Mouse (Mus musculus) frontal cortex, adult 2 months (tissue): ENCODE measurements at regions not wholly inside any gene's neighbourhood (a gene's known extent, or its start where the extent isn't known, plus 50 kb on each side); places are given as distances from the start of the nearest gene placed in this dataset.

Source experiments
- DNase-seq, 2 experiments: peaks; one replicate each; pipeline ENCODE4 v3.0.0; 2022; ENCODE audit warnings: low spot score in 1 of 2; ENCODE audit errors: extremely low spot score in 1 of 2

DNA sequence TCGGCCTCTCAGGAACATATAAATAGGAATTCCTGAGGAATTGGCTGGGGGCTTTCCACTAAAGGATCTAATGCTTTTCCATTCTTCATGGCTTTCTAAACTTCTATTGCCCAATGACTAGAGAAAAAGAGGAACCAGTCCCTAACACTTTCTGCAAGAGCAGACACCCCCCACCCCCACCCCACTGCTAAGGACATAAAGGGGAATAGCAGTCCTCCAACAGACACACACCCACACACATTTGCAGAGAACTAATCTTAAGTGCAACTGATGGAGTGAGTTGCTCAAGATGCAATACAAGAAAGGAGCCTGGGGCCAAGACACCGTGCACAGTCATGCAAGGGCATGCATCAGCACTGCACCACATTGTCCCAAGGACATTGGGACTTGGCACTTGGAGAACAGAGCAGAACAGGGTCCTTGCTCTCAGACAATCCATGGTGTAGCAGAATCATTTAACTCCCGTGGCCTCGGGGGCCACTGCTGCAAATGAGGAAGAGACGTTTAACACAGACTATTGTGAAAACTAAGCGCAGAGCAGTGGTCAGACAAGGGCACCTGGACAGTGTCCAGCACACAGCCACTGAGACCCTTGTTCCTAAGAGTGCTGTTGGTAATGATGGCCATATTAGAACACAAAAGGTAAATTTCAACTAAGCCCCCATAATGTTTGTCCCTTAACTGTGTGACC, 161.1 kb downstream of the Xpnpep1 start:
- DNase-seq, result no peak

DNA sequence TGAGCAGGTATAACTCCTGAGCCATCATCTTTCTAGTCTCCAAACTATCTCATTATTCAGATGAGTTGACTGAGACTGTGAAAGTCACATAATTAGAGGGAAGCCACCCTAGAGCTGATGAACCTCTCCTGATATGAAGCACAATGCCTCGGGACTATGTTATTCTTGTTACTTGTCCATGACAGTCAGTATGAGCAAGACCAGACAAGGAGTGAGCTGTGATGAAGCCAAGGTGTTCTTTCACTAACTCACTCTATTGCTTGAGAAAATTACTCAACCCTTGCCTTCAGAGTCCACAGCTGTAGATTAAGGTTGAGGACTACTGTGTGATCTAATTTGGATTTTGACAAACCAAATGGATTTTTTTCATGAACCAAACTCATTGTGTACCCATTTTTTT, 173.4 kb downstream of the Xpnpep1 start:
- no peak for DNase-seq

GRCm38 (mm10) chr19:52861576-52861975, 178.4 kb downstream of the Xpnpep1 start:
- no peak for DNase-seq

DNA sequence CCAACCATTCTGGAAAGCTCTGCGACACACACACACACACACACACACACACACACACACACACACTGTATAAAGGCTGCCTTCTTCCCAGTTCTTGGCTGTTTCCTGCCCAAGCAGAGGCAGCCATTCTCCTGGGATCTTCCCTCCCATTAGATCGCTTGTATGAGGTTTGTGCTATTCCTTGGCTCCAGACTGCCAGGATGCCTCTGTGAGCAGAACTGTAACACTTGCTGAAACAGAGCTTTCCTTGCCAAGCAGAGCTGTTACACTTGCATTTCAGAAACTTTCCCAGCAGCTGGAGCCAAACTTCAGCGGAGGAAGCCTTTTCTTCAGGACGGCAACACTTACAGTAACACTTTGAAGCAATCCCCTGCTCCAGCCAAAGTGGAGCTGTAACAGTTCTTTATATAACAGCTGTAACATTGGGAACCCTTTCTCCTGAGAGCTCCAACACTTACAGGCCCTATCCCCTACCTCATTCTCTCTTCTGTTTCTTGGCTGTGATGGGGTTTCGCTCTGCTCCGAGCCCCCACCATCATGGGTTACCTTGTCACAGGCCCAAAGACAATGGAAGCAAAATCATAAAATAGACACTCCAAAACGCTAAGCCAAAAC, 185.8 kb downstream of the Xpnpep1 start:
- DNase-seq, result peak; percentile 38 to 69

- peak in 1 of 2 experiments; percentile 34 for DNase-seq
Measured at GRCm38 (mm10) chr19:52816202-52816601, 223.8 kb downstream of the Xpnpep1 start.

GRCm38 (mm10) chr19:52812046-52812445, 228.0 kb downstream of the Xpnpep1 start:
- DNase-seq, result peak; percentile 17 to 43

- DNase-seq, result no peak
Measured at GRCm38 (mm10) chr19:52788802-52789201, 251.2 kb downstream of the Xpnpep1 start.

DNA sequence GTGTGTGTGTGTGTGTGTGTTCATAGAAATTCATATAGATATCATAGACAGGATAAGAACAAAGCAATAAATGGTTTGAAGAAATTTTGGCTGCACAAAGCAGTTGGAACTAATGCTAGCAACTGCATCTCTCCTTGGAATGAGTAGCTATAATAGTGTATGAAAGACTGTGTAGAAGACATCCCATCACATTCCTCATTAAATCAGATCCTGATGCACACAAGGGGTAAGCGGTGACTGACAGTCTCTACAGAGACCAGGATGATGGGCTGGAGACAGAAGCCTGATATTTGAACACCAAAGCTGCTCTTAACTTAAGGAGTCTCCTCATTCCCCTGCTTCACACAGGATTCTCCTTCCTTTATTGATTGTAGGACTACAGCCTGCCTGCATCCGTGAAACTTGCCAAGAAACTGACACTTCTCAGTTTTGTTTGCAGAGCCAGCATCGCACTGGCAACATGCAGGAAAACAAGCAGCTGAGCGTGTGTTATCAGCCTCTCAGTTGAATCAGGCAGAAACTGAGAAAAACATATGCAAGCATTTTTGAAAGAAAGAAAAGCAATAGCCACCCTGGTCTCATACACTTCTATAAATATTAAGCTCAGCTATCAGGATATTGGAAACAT, 271.1 kb downstream of the Xpnpep1 start:
- peak in 1 of 2 experiments; percentile 17 for DNase-seq

DNA sequence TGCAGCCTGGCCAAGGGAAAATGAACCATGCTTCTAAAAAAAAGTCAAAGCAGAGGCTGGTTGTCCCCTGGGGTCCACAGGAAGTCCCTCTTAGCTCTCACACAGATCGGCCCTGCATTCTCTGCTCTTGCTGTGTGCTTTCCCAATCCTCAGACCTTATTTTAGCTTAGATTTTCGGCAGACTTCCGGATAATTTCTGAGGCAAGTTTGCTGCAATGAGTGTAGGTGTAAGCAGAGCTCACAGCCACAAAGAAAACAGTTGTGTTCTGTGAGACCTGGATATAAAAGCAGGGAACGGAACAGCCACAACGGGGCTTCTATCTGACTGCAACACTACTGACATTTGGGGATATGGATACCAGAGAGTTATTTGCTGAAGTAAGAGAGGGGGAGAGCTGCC, 271.9 kb downstream of the Xpnpep1 start:
- peak; percentile 15 to 72 for DNase-seq

DNA sequence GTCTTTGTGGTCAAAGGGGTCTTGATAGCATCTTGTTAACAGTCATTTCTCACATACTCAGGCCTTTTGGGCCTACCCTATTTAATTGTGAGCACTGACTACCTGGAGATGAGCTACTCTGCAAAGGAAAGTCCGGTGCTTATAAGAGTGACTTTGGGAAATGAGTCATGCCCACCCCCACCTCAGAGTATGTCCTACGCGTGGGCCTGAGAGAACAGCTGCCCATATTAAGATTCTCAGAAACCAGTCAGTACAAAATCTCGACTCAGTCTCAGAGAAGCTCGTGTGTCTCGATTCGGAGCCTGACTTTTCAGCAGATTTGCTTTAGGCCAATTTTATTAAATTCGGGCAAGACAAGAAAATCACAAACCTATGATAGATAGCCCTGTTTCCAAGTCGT, 301.1 kb downstream of the Xpnpep1 start:
- peak in 1 of 2 experiments; percentile 44 for DNase-seq

GRCm38 (mm10) chr19:52721776-52722175, 318.2 kb downstream of the Xpnpep1 start:
- peak in 1 of 2 experiments; percentile 47 for DNase-seq

GRCm38 (mm10) chr19:52715359-52715758, 324.7 kb downstream of the Xpnpep1 start:
- DNase-seq, result no peak

- DNase-seq, result no peak
Measured at GRCm38 (mm10) chr19:52707679-52708078, 332.3 kb downstream of the Xpnpep1 start.

DNA sequence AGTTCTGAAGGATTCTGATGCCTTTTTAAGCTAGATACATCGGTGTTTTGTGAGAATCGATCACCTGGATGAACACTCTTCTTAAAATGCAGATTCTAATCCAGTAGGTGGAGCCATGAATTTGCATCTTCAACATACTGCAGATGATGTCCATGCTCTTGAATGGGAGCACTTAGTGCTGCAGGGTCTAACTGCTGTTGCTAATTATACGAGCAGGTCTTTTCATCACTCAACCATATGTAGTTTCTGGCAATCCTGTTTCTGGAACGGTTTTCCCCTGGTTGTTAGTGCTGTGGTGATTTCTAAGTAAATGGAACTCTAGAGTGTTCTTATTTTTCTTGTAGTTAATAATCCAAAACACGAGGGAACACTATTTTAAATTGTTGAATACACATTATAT, 379.0 kb downstream of the Xpnpep1 start:
- peak in 1 of 2 experiments; percentile 3 for DNase-seq

- DNase-seq, result peak; percentile 3 to 34
Measured at GRCm38 (mm10) chr19:52647066-52648046, 383.3 kb downstream of the Ins1 start.

GRCm38 (mm10) chr19:52640228-52640627, 376.1 kb downstream of the Ins1 start:
- no peak for DNase-seq

DNA sequence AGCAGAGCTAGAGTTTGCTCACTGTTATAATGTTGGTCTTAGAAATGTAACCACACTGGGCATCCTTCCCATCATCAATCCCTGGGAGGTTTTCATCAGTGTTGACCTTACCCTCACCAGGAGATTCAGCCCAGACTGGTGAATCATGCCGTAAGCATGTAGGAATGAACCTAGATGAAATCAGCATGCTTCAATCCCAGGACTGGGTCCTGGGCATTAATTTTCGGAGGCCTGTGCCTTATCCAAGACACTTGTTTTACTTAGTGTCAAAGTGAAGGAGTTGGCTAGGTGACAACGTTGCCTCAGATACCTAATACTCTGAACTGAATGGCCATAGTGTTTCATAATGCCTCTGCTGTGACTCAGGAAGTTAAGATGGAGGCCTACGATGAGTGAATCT, 368.4 kb downstream of the Ins1 start:
- no peak for DNase-seq

- peak; percentile 30 to 38 for DNase-seq
Measured at GRCm38 (mm10) chr19:52624310-52624709, 360.2 kb downstream of the Ins1 start.

DNA sequence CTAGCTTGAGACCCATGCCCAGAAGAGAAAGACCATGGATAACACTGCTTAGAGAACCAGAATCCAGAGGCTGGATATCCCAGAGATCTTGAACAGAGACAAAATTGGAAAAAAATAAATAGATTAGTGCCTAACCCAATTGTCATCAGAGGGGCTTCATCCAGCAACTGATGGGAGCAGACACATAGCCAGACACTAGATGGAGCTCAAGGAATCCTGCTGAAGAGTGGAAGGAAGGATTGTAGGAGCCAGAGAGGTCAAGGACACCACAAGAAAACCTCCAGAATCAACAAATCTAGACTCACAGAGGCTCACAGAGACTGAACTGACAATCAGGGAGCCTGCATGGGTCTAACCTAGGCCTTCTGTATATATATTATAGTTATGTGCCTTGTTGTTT, 359.4 kb downstream of the Ins1 start:
- peak in 1 of 2 experiments; percentile 13 for DNase-seq

GRCm38 (mm10) chr19:52613353-52613752, 349.3 kb downstream of the Ins1 start:
- DNase-seq, result peak in 1 of 2 experiments; percentile 19

DNA sequence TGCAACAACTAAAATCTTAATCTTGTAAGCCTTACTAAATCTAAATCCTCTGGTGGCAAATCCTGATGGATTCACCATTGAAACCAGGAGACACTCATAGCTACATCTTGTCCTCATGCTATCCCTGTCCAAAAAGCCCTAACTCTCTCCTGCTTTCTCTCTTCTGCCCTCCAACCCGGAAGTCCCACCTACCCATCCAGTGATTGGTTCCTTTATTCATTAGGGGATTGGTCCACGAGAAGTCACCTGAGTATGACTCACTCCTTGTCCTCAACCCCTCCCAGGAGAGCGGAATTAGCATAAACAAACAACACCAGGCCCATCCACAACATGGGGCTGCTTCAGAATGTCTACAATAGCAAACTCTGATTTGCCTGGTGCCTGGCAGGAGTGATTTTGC, 342.8 kb downstream of the Ins1 start:
- DNase-seq, result no peak
